Mouse (Mus musculus) retina, adult 2 months (tissue): ENCODE data around the gene Zscan22.
"Not testable (repeated sequence)": the region's sequence is repeated elsewhere in the genome, so short reads cannot be mapped to it uniquely, and the experiment has no call there.

Experiments used
- DNase-seq: peaks from one replicate; pipeline ENCODE4 v3.0.0-alpha.2; 2012; ENCODE audit warnings: low read depth, low spot score

Zscan22 gene

DNA sequence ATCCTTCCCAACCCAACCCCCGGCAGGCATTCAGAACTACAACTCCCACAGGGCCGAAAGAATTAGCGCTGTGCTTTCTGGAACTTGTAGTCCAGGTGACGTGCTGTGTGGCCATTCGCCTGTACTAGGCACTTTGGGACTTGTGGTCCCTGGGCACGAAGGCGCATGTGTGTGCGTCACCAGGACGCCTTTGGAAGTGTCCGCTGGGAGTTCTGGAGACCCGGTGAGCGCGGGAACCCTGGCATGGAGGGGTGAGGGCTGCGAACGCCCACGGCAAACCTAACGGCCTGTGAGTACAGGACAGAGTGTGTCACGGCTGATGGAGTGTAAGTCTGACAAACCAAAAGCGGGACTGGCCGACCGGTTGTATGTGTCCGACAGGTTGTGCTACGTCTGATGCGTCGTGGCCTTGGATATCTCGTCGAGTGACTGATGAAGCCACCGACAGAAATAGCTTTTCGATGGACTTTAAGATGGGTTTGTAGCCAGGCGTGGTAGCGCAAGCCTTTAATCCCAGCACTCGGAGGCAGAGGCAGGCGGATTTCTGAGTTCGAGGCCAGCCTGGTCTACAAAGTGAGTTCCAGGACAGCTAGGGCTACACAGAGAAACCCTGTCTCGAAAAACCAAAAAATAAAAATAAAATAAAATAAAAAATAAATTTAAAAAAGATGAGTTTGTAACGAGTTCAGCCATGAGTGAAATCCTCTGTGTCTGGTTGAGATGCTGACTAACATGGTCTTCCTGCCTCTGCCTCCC, at the start of gene Zscan22:
TSS of gene Zscan22 (plus strand) at position 161 of the 756 bp plus-strand sequence.
- peak; percentile 90 for DNase-seq

- no peak for DNase-seq
Observed at GRCm38 (mm10) chr7:12874301-12874700, 23.3 kb upstream of the Zscan22 start.

DNA sequence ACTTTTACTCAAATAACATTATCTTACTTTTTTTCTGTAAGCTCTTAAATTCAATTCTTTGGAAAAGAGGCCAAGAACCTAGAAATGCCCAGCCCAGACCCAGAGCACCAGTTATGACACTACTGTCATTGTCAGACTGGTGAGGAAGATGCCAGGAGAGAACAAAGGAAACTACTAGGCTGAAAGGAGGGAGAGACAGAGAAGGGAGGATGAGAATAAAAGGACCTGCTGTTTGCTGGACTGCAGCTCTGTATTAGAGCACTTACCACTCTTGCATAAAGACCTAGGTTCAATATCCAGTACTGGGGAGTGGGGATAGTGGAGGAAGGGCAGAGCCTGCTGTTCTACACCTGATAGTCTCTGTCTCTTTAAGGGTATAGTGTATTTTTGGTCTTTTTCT, 17.6 kb upstream of the Zscan22 start:
- DNase-seq = no peak

DNA sequence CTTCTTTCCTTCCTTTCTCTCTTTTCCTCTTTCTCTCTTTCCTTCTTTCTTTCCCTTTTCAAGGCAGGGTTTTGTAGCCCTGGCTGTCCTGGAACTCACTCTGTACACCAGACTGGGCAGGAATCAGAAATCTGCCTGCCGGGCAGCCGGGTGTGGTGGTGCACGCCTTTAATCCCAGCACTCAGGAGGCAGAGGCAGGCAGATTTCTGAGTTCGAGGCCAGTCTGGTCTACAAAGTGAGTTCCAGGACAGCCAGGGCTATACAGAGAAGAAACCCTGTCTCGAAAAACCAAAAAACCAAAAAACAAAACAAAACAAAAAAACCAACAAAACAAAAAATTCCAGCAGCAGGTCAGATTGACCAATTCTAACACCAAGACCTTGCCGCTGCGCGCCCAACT, 17.1 kb upstream of the Zscan22 start:
- not testable (repeated sequence) for DNase-seq

- peak; percentile 92 for DNase-seq
Observed at GRCm38 (mm10) chr7:12880911-12881660, 16.5 kb upstream of the Zscan22 start, which contains the start of gene Zfp128. TSS of gene Zfp128 (plus strand) at chr7:12881177.

- DNase-seq = no peak
Observed at GRCm38 (mm10) chr7:12886563-12887266, 10.9 kb upstream of the Zscan22 start.

DNA sequence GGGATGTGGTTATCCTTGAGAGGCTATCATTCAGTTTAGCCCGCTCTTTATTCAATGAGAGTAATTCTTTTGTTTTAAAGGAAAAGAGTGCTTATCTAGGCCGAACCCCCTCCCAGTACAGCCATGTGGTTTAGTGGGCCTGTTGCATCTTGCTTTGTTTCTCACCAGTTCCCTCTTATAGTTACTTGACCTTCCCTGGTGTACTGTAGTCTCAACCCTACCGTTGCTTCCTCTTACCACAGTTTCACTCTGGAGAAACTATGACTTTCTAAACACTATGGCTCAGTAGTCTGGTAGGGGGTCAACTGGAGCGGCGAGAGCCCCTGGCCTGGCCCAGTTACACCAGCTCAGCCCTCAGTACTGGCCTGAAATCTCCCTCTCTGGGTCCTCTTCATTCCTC, 10.0 kb upstream of the Zscan22 start:
- no peak for DNase-seq

GRCm38 (mm10) chr7:12890928-12891327, 6.7 kb upstream of the Zscan22 start:
- no peak for DNase-seq

GRCm38 (mm10) chr7:12891334-12891733, 6.3 kb upstream of the Zscan22 start:
- DNase-seq = no peak

- DNase-seq = no peak
Observed at GRCm38 (mm10) chr7:12901517-12901916, 3.9 kb downstream of the Zscan22 start.

DNA sequence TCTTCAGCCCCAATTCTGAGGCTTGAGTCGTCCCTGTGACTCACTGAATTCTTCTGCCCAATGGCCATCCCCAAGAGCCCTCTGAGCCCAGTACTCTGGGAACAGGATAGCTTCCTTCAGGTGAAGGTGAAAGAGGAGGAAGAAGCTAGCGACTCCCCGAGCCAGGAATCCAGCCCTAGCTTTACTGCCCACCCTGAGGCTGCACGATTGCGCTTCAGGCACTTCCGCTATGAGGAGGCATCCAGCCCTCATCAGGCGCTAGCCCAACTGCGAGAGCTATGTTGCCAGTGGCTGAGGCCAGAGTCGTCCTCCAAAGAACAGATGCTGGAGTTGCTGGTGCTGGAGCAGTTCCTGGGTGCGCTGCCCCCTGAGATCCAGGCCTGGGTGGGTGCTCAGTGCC, 6.0 kb downstream of the Zscan22 start:
- no peak for DNase-seq

DNA sequence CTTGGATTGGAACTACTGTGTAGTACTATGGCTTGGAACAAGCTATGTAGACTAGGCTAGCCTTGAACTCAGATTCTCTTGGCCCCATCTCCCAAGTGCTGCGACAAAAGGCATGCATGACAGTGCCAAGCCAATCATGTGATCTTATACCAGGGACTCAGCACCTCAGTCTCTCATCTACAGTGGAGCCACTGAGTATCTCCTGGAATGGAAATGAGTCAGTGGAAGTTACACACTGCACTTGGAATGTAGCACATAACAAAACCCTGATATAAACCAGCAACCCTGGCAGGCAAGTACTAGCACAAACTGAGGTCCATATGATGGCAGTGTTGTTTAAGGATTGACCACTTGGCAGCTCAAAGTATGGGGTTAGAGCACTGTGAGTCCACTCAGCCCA, 7.5 kb downstream of the Zscan22 start:
- no peak for DNase-seq

DNA sequence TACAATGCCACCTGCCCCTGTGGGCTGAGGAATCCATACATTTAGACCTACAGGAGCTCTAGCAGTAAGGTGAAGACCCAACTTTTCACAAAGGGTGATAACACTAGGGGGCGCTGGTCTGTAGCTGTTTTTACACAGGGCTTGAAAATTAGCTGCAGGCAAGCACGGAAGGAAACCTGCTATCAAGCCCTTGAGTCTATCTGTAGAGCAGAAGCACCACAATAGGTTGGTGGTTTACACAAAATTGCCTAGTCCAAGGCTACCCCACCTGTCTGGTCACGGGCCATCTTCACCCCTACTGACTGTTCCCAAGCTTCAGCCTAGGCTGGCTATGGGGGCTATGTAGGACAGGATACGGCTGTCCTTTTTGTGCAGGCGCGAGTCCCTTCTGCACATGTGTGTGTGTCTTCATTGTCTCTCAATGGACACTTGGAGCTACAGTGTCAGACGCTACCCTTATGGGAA, 11.9 kb downstream of the Zscan22 start:
- DNase-seq = no peak

DNA sequence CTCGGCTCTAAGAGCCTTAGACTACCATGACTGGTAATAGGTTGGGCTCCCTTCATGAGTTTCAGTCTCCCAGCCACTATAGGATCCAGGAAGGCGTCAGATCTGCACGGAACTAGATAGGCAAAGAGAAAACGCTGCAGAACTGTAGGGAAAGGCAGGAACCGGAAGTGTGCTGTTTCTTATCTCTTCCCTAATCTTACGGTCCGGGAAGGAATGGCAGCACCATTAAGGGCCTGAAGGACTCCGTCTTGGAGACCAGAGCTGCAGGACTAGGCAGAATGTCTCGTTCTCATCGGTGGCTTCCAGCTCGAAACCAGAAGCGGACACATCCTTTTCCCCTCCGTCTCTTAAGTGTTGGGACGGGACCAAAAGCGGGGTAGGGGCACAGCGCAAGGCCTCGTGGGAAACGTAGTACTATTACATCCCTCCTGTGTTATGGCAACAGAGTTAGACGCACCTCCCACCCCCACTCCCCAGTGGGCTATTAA, 12.6 kb downstream of the Zscan22 start:
- DNase-seq = peak; percentile 62

DNA sequence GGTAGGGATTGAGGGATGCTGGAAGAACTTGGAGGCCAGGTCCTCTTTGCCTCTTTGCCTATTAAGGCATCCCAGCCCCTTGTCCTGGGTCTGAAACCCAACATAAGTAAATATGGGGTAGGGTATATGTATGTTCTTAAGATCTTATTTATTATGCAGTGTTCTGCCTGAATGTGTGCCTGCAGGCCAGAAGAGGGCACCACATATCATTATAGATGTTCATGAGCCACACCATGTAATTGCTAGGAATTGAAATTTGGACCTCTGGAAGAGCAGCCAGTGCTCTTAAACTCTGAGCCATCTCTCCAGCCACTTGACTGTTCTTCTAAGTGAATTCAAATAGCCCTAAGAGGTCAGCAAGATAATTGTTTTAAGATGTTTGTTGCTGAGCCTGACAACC, 15.9 kb downstream of the Zscan22 start:
- no peak for DNase-seq

DNA sequence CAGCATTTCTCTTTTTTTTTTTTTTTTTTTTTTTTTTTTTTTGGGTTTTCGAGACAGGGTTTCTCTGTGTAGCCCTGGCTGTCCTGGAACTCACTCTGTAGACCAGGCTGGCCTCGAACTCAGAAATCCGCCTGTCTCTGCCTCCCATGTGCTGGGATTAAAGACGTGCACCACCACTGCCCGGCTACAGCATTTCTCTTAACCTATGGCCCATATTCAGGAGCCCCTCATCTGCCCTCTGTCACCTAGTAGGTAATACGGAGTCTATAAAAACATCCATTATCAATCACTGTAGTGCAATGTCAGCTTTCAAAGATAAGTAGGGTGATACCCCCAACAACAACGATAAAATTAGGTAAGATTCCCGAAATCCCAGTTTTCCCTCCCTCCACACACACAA, 22.9 kb downstream of the Zscan22 start:
- DNase-seq = not testable (repeated sequence)

GRCm38 (mm10) chr7:12921318-12921704, 23.7 kb downstream of the Zscan22 start:
- no peak for DNase-seq

DNA sequence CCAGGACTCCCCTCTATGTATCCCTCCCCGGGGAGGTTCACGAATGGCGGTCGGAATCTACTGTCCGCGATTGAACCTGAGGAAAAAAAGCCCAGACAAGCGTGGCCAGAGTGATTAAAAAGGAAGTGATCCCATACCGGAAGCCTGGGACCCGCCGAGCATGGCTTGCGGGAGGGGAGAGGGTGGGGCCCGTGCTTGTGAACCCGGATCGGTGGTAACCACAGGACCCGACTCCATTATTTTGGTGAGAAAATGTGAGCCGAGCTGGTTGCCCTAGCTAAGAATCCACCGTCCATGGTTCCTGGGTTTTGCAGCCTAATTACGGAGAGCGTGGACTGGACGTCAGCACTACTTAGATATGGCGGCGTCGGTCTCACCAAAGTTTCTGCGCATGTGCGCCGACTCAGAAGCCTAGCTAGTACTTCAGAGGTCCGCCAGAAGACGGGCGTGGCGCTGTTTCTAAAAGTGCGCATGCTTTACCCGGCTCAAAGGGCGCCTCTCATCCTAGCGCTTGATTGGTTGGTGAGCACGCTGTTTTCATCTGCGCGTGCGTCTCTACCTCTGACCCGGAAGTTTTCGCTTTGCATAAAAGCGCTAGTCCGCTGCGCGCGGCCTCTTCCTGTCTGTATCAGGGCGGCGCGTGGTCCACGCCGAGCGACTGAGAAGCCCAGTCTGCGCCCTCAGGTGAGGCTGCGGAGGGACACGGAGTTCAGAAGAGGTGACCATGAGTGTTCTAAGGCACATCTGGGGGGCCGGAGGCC, 24.3 kb downstream of the Zscan22 start, which contains the start of gene Rps5:
TSS of gene Rps5 (plus strand) at position 586 of the 761 bp plus-strand sequence.
- peak; percentile 100 for DNase-seq

DNA sequence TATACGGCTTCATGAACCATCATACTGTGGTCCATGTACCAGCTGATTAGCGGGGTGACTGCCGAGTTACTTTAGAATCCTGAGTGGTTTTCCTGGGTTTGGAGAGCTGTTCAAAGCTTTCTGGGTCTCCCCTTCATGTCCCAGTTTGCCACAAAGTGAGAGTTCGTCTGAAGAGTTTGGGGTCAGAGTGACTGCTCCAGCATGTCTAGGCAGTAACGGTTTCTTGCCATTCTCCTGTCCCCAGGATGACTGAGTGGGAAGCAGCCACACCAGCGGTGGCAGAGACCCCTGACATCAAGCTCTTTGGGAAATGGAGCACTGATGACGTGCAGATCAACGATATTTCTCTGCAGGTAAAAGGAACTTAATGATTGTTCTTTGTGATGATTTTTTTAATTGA, 25.1 kb downstream of the Zscan22 start:
- no peak for DNase-seq

GRCm38 (mm10) chr7:12926316-12926715, 28.7 kb downstream of the Zscan22 start:
- DNase-seq = no peak

GRCm38 (mm10) chr7:12927191-12927680, 29.6 kb downstream of the Zscan22 start, which contains the start of gene Rnf225:
TSS of gene Rnf225 (plus strand) at chr7:12927416.
- DNase-seq = no peak
